Mouse (Mus musculus): ENCODE results near the gene Actr8. TPM values are rescaled to one million over a fixed set of nuclear protein-coding genes. Genes with fewer than 3 reads are reported as not detected.

The Actr8 gene
- total RNA-seq (2014; rRNA removed) (38.0 and 40.0 TPM in 2 replicates), polyA plus RNA-seq (2015; fragmentation: Nextera tagmentation; extraction: Ambion mirVana) (51.3 and 54.9 TPM in 2 replicates)

GRCm38 (mm10) chr14:29978254-29979204 lies at the start of gene Actr8:
Gene Actr8 (plus strand): TSS chr14:29978337.
- H3K27ac ChIP-seq, result peak within 1 kb of the TSS; percentile 93
- no peaks in the 10 kb centered on the region for H3K9me3 ChIP-seq (ENCODE audit: low read length)
- ATAC-seq (peak; percentile 95), DNase-seq (ENCODE audit: low spot score) (peak; percentile 97)
- H3K27me3 ChIP-seq (ENCODE audit: insufficient read depth, low read length), result no peaks in the 10 kb centered on the region
- peak within 1 kb of the TSS; percentile 72 for H3K9ac ChIP-seq (replicated peaks; ENCODE audit: low read length)
- H3K4me1 ChIP-seq (ENCODE audit: insufficient read depth, low read length), result no peaks in the 10 kb centered on the region; the same call in 1 of the 2 replicates
- H3K36me3 ChIP-seq (ENCODE audit: insufficient read depth, low read length), result peaks cover 33% of the 10 kb centered on the region
- peak; percentile 13; the same call in 1 of the 2 replicates for TF ChIP-seq CTCF (IDR thresholded peaks at IDR 0.05; ENCODE audit: low read depth)
- H3K4me2 ChIP-seq (ENCODE audit: low read depth, low read length), result peak within 1 kb of the TSS; percentile 73
- 2% methylated on average over 43 of the region's 44 CpGs for WGBS
- peak within 1 kb of the TSS; percentile 71 for H3K4me3 ChIP-seq (ENCODE audit: low read length)

DNA sequence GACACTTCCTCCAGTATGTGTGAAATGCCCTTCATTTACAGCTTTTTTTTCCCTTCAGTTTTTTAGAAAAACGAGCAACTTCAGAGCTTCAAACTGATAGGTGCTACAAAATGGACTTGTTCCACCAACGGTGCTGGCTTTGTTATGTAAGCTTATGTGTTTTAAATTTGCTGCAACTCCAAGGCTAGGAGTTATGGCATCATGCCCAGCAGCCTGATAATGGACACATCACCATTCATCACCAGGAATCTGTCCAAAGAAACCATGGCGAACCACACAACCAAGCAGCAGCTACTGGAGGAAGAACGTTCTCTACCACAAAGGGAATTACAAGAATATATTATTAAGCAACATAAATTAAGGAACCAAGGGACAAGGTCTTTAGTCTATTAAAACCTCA lies 49.2 kb upstream of the Actr8 start:
- H3K4me3 ChIP-seq (ENCODE audit: low read length), result no peak overlapping the region
- ATAC-seq, result no peak
- H3K4me1 ChIP-seq (ENCODE audit: insufficient read depth, low read length), result no peaks in the 10 kb centered on the region
- 46% methylated on average over 4 of the region's 4 CpGs for WGBS
- no peaks in the 10 kb centered on the region for H3K27me3 ChIP-seq (ENCODE audit: insufficient read depth, low read length)
- H3K9me3 ChIP-seq (ENCODE audit: low read length), result no peaks in the 10 kb centered on the region
- H3K27ac ChIP-seq, result no peak overlapping the region
- no peak for TF ChIP-seq CTCF (IDR thresholded peaks at IDR 0.05; ENCODE audit: low read depth)
- DNase-seq (ENCODE audit: low spot score), result no peak
- H3K9ac ChIP-seq (replicated peaks; ENCODE audit: low read length), result no peak overlapping the region
- H3K36me3 ChIP-seq (ENCODE audit: insufficient read depth, low read length), result no peaks in the 10 kb centered on the region
- no peak overlapping the region for H3K4me2 ChIP-seq (ENCODE audit: low read depth, low read length)

GRCm38 (mm10) chr14:29935516-29935915 lies 42.6 kb upstream of the Actr8 start:
- Histone ChIP-seq H3K9me3 (ENCODE audit: low read length) (no peaks in the 10 kb centered on the region), H3K4me3 (ENCODE audit: low read length) (no peak overlapping the region), H3K9ac (replicated peaks; ENCODE audit: low read length) (no peak overlapping the region), H3K4me1 (ENCODE audit: insufficient read depth, low read length) (no peaks in the 10 kb centered on the region; the same call in 1 of the 2 replicates), H3K27me3 (ENCODE audit: insufficient read depth, low read length) (no peaks in the 10 kb centered on the region), H3K36me3 (ENCODE audit: insufficient read depth, low read length) (no peaks in the 10 kb centered on the region), H3K27ac (no peak overlapping the region), H3K4me2 (ENCODE audit: low read depth, low read length) (no peak overlapping the region)
- ATAC-seq (0 out of 2 replicates have a peak, but pooled peaks have one; percentile 24), DNase-seq (ENCODE audit: low spot score) (peak; percentile 53)
- 26% methylated on average over 5 of the region's 5 CpGs for WGBS
- no peak for TF ChIP-seq CTCF (IDR thresholded peaks at IDR 0.05; ENCODE audit: low read depth)

DNA sequence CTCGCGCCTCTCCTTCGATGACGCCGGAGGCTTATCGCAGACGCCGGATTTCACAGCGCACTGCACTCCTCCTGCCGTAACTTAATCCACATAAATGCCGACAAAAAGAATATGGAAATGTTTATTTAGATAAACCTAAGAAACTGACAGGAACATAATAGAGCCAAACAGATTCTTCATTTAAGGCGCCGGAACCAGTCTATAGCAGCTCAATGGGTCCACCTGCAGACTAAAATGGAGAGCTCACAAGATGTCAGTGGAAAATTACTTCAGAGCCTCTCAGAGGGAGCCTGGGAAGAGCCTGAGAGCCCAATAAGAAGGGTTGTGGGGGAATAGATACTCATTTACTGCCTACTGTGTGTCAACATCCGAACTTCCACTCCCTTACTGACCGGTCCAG lies 40.7 kb upstream of the Actr8 start:
- Histone ChIP-seq H3K4me3 (ENCODE audit: low read length) (no peak overlapping the region), H3K36me3 (ENCODE audit: insufficient read depth, low read length) (no peaks in the 10 kb centered on the region), H3K4me1 (ENCODE audit: insufficient read depth, low read length) (no peaks in the 10 kb centered on the region; the same call in 1 of the 2 replicates), H3K4me2 (ENCODE audit: low read depth, low read length) (0 out of 2 replicates have a peak overlapping the region, but pooled peaks have one; percentile 16), H3K27me3 (ENCODE audit: insufficient read depth, low read length) (no peaks in the 10 kb centered on the region), H3K9me3 (ENCODE audit: low read length) (no peaks in the 10 kb centered on the region), H3K9ac (replicated peaks; ENCODE audit: low read length) (no peak overlapping the region), H3K27ac (no peak overlapping the region)
- peak; percentile 59 for TF ChIP-seq CTCF (IDR thresholded peaks at IDR 0.05; ENCODE audit: low read depth)
- no peak for ATAC-seq
- 74% methylated on average over 15 of the region's 15 CpGs for WGBS
- peak; percentile 79 for DNase-seq (ENCODE audit: low spot score)

GRCm38 (mm10) chr14:29939600-29940312 lies 38.4 kb upstream of the Actr8 start:
- Histone ChIP-seq H3K36me3 (ENCODE audit: insufficient read depth, low read length) (no peaks in the 10 kb centered on the region), H3K4me3 (ENCODE audit: low read length) (no peak overlapping the region), H3K27ac (no peak overlapping the region), H3K9me3 (ENCODE audit: low read length) (no peaks in the 10 kb centered on the region), H3K9ac (replicated peaks; ENCODE audit: low read length) (0 out of 2 replicates have a peak overlapping the region, but pooled peaks have one; percentile 9), H3K4me2 (ENCODE audit: low read depth, low read length) (peak overlapping the region; percentile 25; the same call in 1 of the 2 replicates), H3K4me1 (ENCODE audit: insufficient read depth, low read length) (no peaks in the 10 kb centered on the region; the same call in 1 of the 2 replicates), H3K27me3 (ENCODE audit: insufficient read depth, low read length) (no peaks in the 10 kb centered on the region)
- WGBS, result 54% methylated on average over 20 of the region's 20 CpGs
- peak; percentile 17; the same call in 1 of the 2 replicates for TF ChIP-seq CTCF (IDR thresholded peaks at IDR 0.05; ENCODE audit: low read depth)
- ATAC-seq (no peak), DNase-seq (ENCODE audit: low spot score) (no peak)

DNA sequence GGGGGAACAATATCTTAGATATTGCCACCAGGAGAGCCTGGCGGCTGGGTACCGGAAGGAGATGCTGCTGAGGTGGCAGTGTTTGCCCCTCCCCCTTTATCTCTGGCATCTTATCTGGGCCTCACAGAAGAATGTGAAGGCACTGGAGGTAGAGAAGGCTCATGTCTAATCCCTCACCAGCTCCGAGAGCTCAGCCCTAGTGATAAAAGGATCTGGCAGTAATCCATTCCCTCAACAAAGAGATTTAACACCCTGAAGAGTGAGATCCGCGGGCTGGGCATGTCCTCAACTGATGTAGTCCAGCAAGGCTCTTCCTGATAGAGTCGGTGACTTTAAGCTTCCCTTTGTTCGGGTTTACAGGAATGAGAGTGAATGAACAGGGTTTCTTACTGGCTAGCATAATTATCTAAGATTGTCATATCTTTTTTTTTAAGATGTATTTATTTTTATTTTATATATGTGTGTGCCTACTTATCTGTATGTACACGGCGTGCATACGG lies 37.8 kb upstream of the Actr8 start:
- TF ChIP-seq CTCF (IDR thresholded peaks at IDR 0.05; ENCODE audit: low read depth), result no peak
- ATAC-seq (0 out of 2 replicates have a peak, but pooled peaks have one; percentile 21), DNase-seq (ENCODE audit: low spot score) (peak; percentile 10)
- 23% methylated on average over 10 of the region's 10 CpGs for WGBS
- no peak overlapping the region for H3K27ac ChIP-seq
- peak overlapping the region; percentile 25; the same call in 1 of the 2 replicates for H3K4me2 ChIP-seq (ENCODE audit: low read depth, low read length)
- no peaks in the 10 kb centered on the region for H3K27me3 ChIP-seq (ENCODE audit: insufficient read depth, low read length)
- H3K9ac ChIP-seq (replicated peaks; ENCODE audit: low read length), result 0 out of 2 replicates have a peak overlapping the region, but pooled peaks have one; percentile 9
- no peaks in the 10 kb centered on the region for H3K36me3 ChIP-seq (ENCODE audit: insufficient read depth, low read length)
- no peak overlapping the region for H3K4me3 ChIP-seq (ENCODE audit: low read length)
- no peaks in the 10 kb centered on the region; the same call in 1 of the 2 replicates for H3K4me1 ChIP-seq (ENCODE audit: insufficient read depth, low read length)
- H3K9me3 ChIP-seq (ENCODE audit: low read length), result no peaks in the 10 kb centered on the region
